Mouse (Mus musculus): ENCODE data around the gene Bmf. TPM values are rescaled to one million over a fixed set of nuclear protein-coding genes. Genes with fewer than 3 reads are reported as not detected.
"Not testable (repeated sequence)": the region's sequence is repeated elsewhere in the genome, so short reads cannot be mapped to it uniquely, and the experiment has no call there.

The Bmf gene
- polyA plus RNA-seq, 1 experiment: 0.88 TPM

DNA sequence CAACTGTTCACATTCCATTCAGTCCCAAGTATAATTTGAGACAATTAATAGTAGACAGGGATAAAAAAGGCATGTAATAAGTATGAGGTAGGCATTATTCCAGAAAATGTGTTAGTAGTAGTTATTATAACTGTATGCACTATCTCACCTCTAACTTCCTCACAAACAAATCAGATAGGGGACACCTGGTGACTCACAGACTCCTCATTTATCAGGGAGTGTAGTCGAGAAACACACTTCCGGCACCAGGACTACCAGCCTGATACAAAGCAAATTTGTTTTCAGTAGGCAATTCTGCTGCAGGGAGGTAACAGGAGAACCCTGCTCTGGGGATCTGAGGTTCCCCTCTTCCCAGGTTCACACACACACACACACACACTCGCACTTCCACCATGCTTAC, 23.6 kb upstream of the Bmf start:
- Histone ChIP-seq H3K4me3 (ENCODE audit: control insufficient read depth, low read depth, low read length) (no peak overlapping the region), H3K27me3 (ENCODE audit: control insufficient read depth, insufficient read depth, low read length) (no peaks in the 10 kb centered on the region), H3K36me3 (ENCODE audit: control insufficient read depth, insufficient read depth, low read length) (no peaks in the 10 kb centered on the region), H3K27ac (ENCODE audit: control insufficient read depth, insufficient read depth, low read depth, low read length) (no peak overlapping the region), H3K4me1 (ENCODE audit: control insufficient read depth, insufficient read depth, low read length) (no peaks in the 10 kb centered on the region)
- TF ChIP-seq CTCF (IDR thresholded peaks at IDR 0.05; ENCODE audit: control insufficient read depth, insufficient read depth, insufficient replicate concordance, low read depth, low read length) (no peak), POLR2A (IDR thresholded peaks at IDR 0.05; ENCODE audit: control insufficient read depth, low read depth, low read length) (no peak)

DNA sequence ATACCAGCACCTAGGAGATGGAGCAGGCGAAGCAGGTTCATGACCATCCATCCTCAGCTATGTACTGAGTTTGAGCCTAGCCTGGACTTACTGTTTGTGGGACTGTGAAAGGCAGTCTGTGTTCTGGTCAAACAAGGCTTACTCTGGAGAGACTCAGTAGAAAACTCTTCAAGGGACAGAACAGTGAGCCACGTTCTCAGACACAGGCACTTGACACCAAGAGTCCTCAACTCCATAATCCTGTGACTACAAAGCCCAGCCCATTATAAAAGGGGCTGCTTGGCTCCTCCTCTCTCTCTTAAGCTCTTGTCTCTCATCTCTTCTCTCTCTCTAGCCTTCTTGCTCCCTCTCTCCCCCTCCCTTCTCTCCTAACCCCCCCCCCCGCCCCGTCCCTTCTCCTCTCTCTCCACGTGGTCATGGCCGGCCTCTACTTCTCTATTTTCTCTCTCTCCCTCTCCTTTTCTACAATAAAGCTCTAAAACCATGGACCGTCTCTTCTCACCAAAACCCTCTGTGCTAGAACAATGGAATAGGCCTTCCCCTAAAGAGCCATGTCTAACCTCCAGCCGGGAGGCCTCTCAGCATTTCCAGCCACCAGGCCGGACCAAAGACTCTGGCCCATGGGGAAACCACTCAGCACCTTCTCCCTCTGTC, 22.8 kb upstream of the Bmf start:
- Histone ChIP-seq H3K4me3 (ENCODE audit: control insufficient read depth, low read depth, low read length) (no peak overlapping the region), H3K27me3 (ENCODE audit: control insufficient read depth, insufficient read depth, low read length) (no peaks in the 10 kb centered on the region), H3K36me3 (ENCODE audit: control insufficient read depth, insufficient read depth, low read length) (no peaks in the 10 kb centered on the region), H3K4me1 (ENCODE audit: control insufficient read depth, insufficient read depth, low read length) (no peaks in the 10 kb centered on the region), H3K27ac (ENCODE audit: control insufficient read depth, insufficient read depth, low read depth, low read length) (no peak overlapping the region)
- no peak for TF ChIP-seq POLR2A (IDR thresholded peaks at IDR 0.05; ENCODE audit: control insufficient read depth, low read depth, low read length)
- no peak for TF ChIP-seq CTCF (IDR thresholded peaks at IDR 0.05; ENCODE audit: control insufficient read depth, insufficient read depth, insufficient replicate concordance, low read depth, low read length)

DNA sequence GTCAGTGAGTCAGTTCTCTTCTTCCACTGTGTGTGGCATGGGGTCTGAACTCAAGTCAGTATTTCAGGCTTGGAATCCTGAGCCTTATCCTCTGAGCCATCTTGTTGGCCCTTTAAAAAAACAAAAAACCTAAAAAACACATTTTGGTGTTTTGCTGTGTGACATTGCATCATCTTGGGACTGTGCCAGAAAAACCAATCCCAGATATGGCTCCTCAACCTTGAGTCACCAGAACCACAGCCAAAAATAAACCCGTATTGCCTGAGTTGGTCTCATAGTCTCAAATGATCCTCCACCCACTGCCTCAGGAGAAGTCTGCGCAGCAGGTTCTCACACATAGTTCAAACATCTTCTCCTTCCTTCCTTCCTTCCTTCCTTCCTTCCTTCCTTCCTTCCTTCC, 21.5 kb upstream of the Bmf start:
- Histone ChIP-seq H3K27ac (ENCODE audit: control insufficient read depth, insufficient read depth, low read depth, low read length) (no peak overlapping the region), H3K4me1 (ENCODE audit: control insufficient read depth, insufficient read depth, low read length) (no peaks in the 10 kb centered on the region), H3K36me3 (ENCODE audit: control insufficient read depth, insufficient read depth, low read length) (no peaks in the 10 kb centered on the region), H3K4me3 (ENCODE audit: control insufficient read depth, low read depth, low read length) (no peak overlapping the region), H3K27me3 (ENCODE audit: control insufficient read depth, insufficient read depth, low read length) (no peaks in the 10 kb centered on the region)
- TF ChIP-seq CTCF (IDR thresholded peaks at IDR 0.05; ENCODE audit: control insufficient read depth, insufficient read depth, insufficient replicate concordance, low read depth, low read length): no peak

DNA sequence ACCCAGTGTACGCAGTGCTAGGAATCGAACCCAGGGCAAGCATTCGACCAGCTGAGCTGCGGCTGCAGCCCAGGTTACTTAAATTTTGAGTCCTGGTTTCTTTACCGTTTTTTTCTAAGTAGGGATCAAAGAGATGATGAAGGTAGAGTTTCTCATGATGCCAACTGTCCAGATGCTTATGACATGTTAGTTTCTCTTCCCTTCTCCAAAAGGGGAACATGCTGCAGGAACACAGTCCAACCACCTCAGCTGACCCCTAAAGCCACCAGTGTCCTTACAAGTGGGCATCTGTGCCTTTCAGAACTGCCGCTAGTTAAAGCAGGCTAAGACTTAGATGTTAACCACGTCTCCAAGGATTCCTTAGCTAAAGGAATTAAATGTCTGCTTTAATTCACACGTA, 17.7 kb upstream of the Bmf start:
- TF ChIP-seq POLR2A (IDR thresholded peaks at IDR 0.05; ENCODE audit: control insufficient read depth, low read depth, low read length): no peak
- no peak overlapping the region for H3K4me3 ChIP-seq (ENCODE audit: control insufficient read depth, low read depth, low read length)
- H3K4me1 ChIP-seq (ENCODE audit: control insufficient read depth, insufficient read depth, low read length): no peaks in the 10 kb centered on the region
- no peaks in the 10 kb centered on the region for H3K36me3 ChIP-seq (ENCODE audit: control insufficient read depth, insufficient read depth, low read length)
- H3K27me3 ChIP-seq (ENCODE audit: control insufficient read depth, insufficient read depth, low read length): no peaks in the 10 kb centered on the region
- H3K27ac ChIP-seq (ENCODE audit: control insufficient read depth, insufficient read depth, low read depth, low read length): no peak overlapping the region

DNA sequence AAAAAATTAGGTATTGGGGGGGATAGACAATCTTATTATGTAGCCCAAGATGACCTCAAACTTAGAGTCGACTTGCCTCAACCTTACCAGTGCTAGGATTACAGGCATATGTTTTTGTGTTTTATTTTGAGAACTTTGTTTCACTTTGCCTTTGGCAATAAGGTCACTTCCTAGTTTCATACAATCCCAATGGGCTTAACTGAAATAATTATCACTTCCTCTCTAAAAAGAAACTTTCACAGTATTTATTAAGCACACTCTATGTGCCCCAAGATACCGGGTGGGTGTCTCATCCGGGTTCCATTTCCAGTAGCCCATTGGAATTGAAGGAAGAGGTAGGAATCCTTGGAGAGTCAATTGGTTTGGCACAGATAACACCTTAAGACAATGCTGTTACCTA, 12.9 kb upstream of the Bmf start:
- Histone ChIP-seq H3K27me3 (ENCODE audit: control insufficient read depth, insufficient read depth, low read length) (no peaks in the 10 kb centered on the region), H3K36me3 (ENCODE audit: control insufficient read depth, insufficient read depth, low read length) (no peaks in the 10 kb centered on the region), H3K27ac (ENCODE audit: control insufficient read depth, insufficient read depth, low read depth, low read length) (no peak overlapping the region), H3K4me3 (ENCODE audit: control insufficient read depth, low read depth, low read length) (no peak overlapping the region), H3K4me1 (ENCODE audit: control insufficient read depth, insufficient read depth, low read length) (no peaks in the 10 kb centered on the region)
- TF ChIP-seq POLR2A (IDR thresholded peaks at IDR 0.05; ENCODE audit: control insufficient read depth, low read depth, low read length) (no peak), CTCF (IDR thresholded peaks at IDR 0.05; ENCODE audit: control insufficient read depth, insufficient read depth, insufficient replicate concordance, low read depth, low read length) (no peak)

DNA sequence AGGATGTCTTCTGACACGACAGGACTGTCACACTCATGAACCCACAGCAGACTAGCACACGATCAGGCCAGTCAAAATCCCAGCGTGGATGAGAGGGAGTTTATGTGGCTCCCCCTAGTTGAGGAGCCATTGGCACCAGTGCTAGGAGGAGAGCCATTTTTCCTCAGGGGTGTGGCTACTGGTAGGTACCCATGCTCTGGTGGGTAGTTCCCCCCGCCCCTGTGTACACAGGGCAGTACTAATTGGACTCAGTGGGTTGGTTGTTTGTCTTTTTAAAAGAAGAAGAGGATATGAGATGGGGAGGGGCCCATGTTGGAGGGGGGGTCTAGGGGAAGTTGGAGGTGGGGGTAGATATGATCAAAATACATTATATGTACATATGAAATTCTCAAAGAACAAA, 12.5 kb upstream of the Bmf start:
- no peak overlapping the region for H3K27ac ChIP-seq (ENCODE audit: control insufficient read depth, insufficient read depth, low read depth, low read length)
- no peak overlapping the region for H3K4me3 ChIP-seq (ENCODE audit: control insufficient read depth, low read depth, low read length)
- H3K36me3 ChIP-seq (ENCODE audit: control insufficient read depth, insufficient read depth, low read length): no peaks in the 10 kb centered on the region
- TF ChIP-seq POLR2A (IDR thresholded peaks at IDR 0.05; ENCODE audit: control insufficient read depth, low read depth, low read length): no peak
- no peaks in the 10 kb centered on the region for H3K4me1 ChIP-seq (ENCODE audit: control insufficient read depth, insufficient read depth, low read length)
- H3K27me3 ChIP-seq (ENCODE audit: control insufficient read depth, insufficient read depth, low read length): no peaks in the 10 kb centered on the region

DNA sequence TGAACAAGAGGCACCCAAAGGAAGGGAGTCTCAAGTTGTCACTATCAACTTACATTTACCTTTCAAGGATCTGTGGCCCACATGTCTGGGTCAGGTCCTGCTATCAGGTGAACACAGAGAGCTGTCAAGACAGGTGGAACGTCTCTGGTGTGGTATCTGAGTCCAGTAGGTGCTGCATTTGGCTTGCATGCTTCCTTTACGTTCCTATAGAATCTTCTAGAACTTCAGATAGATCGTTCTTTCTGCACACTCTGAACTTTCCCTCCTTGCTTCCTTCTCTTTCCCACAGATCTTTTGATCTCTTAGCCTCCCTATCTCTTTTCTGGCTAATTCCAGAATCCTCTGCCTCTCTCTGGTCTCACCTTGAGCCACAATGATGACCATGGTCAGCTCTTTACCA, 8.9 kb upstream of the Bmf start:
- H3K4me1 ChIP-seq (ENCODE audit: control insufficient read depth, insufficient read depth, low read length): no peaks in the 10 kb centered on the region
- no peaks in the 10 kb centered on the region for H3K27me3 ChIP-seq (ENCODE audit: control insufficient read depth, insufficient read depth, low read length)
- no peaks in the 10 kb centered on the region for H3K36me3 ChIP-seq (ENCODE audit: control insufficient read depth, insufficient read depth, low read length)
- no peak overlapping the region for H3K4me3 ChIP-seq (ENCODE audit: control insufficient read depth, low read depth, low read length)
- TF ChIP-seq POLR2A (IDR thresholded peaks at IDR 0.05; ENCODE audit: control insufficient read depth, low read depth, low read length): no peak
- TF ChIP-seq CTCF (IDR thresholded peaks at IDR 0.05; ENCODE audit: control insufficient read depth, insufficient read depth, insufficient replicate concordance, low read depth, low read length): no peak
- H3K27ac ChIP-seq (ENCODE audit: control insufficient read depth, insufficient read depth, low read depth, low read length): no peak overlapping the region

DNA sequence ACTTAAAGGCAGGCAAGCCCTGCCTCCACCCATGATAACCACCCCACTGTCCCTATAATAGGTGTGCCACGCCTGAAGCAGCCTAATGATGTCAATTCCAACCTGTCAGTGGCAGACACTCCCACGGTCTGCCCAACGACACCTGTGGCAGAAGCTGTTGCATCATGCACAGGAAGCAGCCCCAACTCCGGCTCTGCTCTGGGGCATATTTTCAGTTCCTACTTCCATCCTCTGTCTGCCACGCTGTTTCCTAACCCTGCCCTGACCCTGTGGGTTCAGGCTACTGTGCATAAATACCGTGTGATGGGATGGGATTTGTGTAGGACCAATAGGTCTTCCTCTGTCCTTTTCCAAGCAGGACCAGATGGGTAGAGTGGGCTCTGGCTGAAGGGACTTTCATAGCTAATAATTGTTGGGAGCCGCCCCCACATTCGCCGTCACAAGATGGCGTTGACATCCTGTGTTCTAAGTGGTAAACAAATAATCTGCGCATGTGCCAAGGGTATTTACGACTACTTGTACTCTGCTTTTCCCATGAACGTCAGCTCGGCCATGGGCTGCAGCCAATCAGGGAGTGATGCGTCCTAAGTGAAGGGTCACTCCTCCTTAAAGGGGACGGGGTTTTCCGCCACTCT, 5.0 kb upstream of the Bmf start:
- not testable (repeated sequence) for H3K36me3 ChIP-seq (ENCODE audit: control insufficient read depth, insufficient read depth, low read length); H3K4me3 ChIP-seq (ENCODE audit: control insufficient read depth, low read depth, low read length); H3K27me3 ChIP-seq (ENCODE audit: control insufficient read depth, insufficient read depth, low read length); H3K4me1 ChIP-seq (ENCODE audit: control insufficient read depth, insufficient read depth, low read length)
- H3K27ac ChIP-seq (ENCODE audit: control insufficient read depth, insufficient read depth, low read depth, low read length): peak overlapping the region; percentile 57; the same call in 1 of the 2 replicates
